Mouse (Mus musculus) testis, adult 2 months (tissue): ENCODE measurements around the gene Slc37a4.

Experiments used
- CTCF ChIP-seq: fragments of 200-500 bp; IDR thresholded peaks from 2 replicates; pipeline ENCODE4 v1.5.1; 2012; ENCODE audit warnings: low read depth, mild to moderate bottlenecking, inconsistent platforms, low read length, moderate library complexity; ENCODE audit not compliant: control insufficient read depth, insufficient read depth, insufficient replicate concordance
- POLR2A ChIP-seq: fragments of 200-500 bp; IDR thresholded peaks from 2 replicates; pipeline ENCODE4 v1.6.1; 2012; ENCODE audit warnings: low read depth, mild to moderate bottlenecking, inconsistent platforms, low read length, moderate library complexity; ENCODE audit not compliant: control insufficient read depth

DNA sequence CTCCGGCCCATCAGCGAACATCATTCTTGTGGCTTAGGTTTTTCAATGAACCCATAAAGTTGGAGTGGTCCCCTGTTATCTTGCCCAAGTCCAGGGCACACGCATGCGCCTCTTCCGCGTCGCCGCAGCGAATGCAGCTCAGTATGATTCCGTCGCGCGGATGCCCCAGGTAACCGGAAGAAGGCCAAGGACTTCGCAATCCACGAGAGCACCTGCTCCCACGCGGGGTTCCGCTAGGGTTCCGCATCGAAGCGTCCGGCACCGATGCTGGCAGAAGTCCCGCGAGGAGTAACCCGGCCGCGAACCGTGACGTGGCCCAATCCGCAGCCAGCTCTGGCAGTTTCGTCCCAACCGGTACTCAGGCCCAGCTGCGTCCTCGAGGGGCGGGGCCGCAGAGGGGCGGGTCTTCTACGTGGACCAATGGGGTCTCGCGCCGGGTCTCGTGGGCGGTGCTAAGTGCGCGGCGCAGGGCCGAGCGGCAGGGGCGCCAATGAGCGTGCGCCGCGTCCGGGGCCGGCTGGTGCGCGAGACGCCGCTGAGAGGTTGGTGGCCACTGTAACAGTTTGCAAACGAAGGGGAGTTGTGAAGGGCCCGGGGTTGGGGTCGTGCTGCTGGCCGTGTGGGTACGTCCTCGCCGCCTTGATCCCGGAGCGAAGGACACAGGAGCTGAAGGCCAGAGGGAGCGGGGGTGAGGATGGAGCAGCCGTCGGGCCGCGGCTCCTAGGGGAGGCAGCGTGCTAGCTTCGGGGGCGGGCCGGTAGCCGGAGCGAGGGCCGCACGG is 17.4 kb upstream of the Slc37a4 start, which contains the start of gene Hyou1:
- 0 out of 2 replicates have a peak, but pooled peaks have one; percentile 1 for TF ChIP-seq CTCF
- peak; percentile 74 for TF ChIP-seq POLR2A
